Mouse (Mus musculus): Measurements from ENCODE around the gene Adck1.

The Adck1 gene

GRCm38 (mm10) chr12:88472832-88473231 lies 112.5 kb downstream of the Adck1 start:
- no peak for DNase-seq (ENCODE audit: low read depth, low spot score)

DNA sequence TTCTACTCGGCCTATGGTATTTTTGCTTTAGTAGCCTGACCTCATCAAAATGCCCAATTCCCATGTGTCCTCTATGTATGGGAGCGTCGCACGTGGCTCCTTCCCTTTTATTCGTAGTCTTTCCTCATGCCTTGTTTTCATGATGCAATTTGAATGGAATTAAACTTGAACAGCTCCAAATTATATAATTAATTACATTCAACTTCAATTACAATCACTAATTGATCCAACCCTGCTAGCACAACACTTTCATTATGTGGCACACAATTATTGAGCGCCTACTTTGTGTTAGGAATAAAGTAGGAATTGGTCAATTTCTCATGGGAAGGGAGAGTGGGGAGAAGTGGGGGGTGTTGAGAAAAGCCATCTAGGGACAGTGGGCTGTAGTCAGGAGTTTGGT lies 113.4 kb downstream of the Adck1 start:
- DNase-seq (ENCODE audit: low read depth, low spot score) = no peak

GRCm38 (mm10) chr12:88475833-88476232 lies 115.5 kb downstream of the Adck1 start:
- DNase-seq (ENCODE audit: low read depth, low spot score) = no peak

DNA sequence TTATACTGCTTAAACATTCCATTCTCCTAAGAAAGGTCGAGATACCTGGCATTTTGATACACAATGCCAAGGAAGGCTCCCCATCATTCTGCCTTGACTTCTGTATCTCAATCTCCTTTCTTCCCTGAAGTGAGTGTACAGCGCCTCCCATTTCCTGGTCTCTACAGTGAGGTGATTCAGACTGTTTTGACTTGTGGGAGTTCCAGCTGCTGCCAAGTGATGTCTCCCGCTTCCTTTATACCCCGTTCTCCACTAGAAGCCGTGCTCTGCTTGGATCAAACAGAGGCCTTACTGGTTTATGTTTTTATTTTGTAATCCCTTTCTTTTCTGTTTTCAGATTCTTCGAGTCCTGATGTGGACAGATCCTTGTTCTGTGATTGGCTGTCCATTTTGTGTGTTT lies 116.3 kb downstream of the Adck1 start:
- no peak for DNase-seq (ENCODE audit: low read depth, low spot score)

- DNase-seq (ENCODE audit: low read depth, low spot score) = peak; percentile 30
Observed at GRCm38 (mm10) chr12:88481657-88482056, 121.3 kb downstream of the Adck1 start.

- no peak for DNase-seq (ENCODE audit: low read depth, low spot score)
Observed at GRCm38 (mm10) chr12:88490881-88491280, 130.5 kb downstream of the Adck1 start.

Measured in CD4-positive helper T cell, adult 2 months (primary cell).